Comparison of ENCODE assay signal across 8 mouse cellular contexts in genomic region chr11:75652942-75653684, GRCm38 (mm10). TPM values are rescaled to one million over a fixed set of nuclear protein-coding genes. Genes with fewer than 3 reads are reported as not detected.
A peak's percentile ranks its signal among the peaks of the same experiment; 100 is the strongest.
DNase-seq lines count a peak whose midpoint lies in the region; ATAC-seq and TF ChIP-seq lines count a peak whose summit lies in the region.

No protein-coding gene starts in this region.

- peak overlapping the region; percentile 86 for H3K4me2 ChIP-seq in forebrain, embryonic 11.5 days (ENCODE audit: low read depth, low read length, severe bottlenecking)
- peak overlapping the region; percentile 74 for H3K4me2 ChIP-seq in intestine, embryonic 14.5 days (ENCODE audit: low read length)
- peak overlapping the region; percentile 99 for H3K4me2 ChIP-seq in liver, postnatal 0 days (ENCODE audit: low read depth, low read length)

- TF ChIP-seq POLR2A in thymus, adult 2 months (IDR thresholded peaks at IDR 0.05; ENCODE audit: control insufficient read depth, extremely low read depth, insufficient read depth, low read length, poor library complexity), result no peak
- TF ChIP-seq POLR2A in small intestine, adult 2 months (IDR thresholded peaks at IDR 0.05; ENCODE audit: low read depth, low read length), result no peak

- WGBS in thymus, adult 2 months, result 38% methylated on average over 14 of the region's 14 CpGs
- 29% methylated on average over 14 of the region's 14 CpGs for WGBS in forebrain, embryonic 11.5 days
- WGBS in intestine, embryonic 14.5 days, result 35% methylated on average over 14 of the region's 14 CpGs
- WGBS in liver, postnatal 0 days (ENCODE audit: insufficient replicate concordance), result 23% methylated on average over 14 of the region's 14 CpGs
- 40% methylated on average over 14 of the region's 14 CpGs for WGBS in small intestine, adult 2 months

- no peak for TF ChIP-seq EP300 in liver, postnatal 0 days (IDR thresholded peaks at IDR 0.05; ENCODE audit: low read depth)

- no peak for TF ChIP-seq CTCF in thymus, adult 2 months (IDR thresholded peaks at IDR 0.05; ENCODE audit: borderline replicate concordance, control insufficient read depth, extremely low read depth, insufficient read depth, low read length, poor library complexity)
- TF ChIP-seq CTCF in liver, postnatal 0 days (IDR thresholded peaks at IDR 0.05; ENCODE audit: low read depth), result peak; percentile 50
- no peak for TF ChIP-seq CTCF in small intestine, adult 2 months (IDR thresholded peaks at IDR 0.05; ENCODE audit: extremely low read depth, insufficient read length, insufficient replicate concordance, low read depth, low read length)

- H3K9me3 ChIP-seq in forebrain, embryonic 11.5 days (ENCODE audit: control insufficient read depth, low read length), result no peaks in the 10 kb centered on the region
- H3K9me3 ChIP-seq in intestine, embryonic 14.5 days (ENCODE audit: control insufficient read depth, low read length), result no peaks in the 10 kb centered on the region
- H3K9me3 ChIP-seq in liver, postnatal 0 days (ENCODE audit: low read length), result no peaks in the 10 kb centered on the region

- peak overlapping the region; percentile 1; the same call in 1 of the 2 replicates for H3K4me3 ChIP-seq in thymus, adult 2 months (ENCODE audit: control insufficient read depth, insufficient read depth, low read length)
- no peak overlapping the region for H3K4me3 ChIP-seq in forebrain, embryonic 11.5 days (ENCODE audit: low read depth, low read length)
- peak overlapping the region; percentile 47 for H3K4me3 ChIP-seq in intestine, embryonic 14.5 days (ENCODE audit: low read depth, low read length)
- H3K4me3 ChIP-seq in liver, postnatal 0 days (ENCODE audit: low read depth, low read length), result peak overlapping the region; percentile 72
- H3K4me3 ChIP-seq in small intestine, adult 2 months (ENCODE audit: low read depth, low read length), result peak overlapping the region; percentile 71

- H3K27ac ChIP-seq in thymus, adult 2 months (ENCODE audit: control insufficient read depth, insufficient read depth, low read length), result peak overlapping the region; percentile 8; the same call in 1 of the 2 replicates
- H3K27ac ChIP-seq in forebrain, embryonic 11.5 days (ENCODE audit: low read depth, low read length), result no peak overlapping the region
- H3K27ac ChIP-seq in intestine, embryonic 14.5 days (ENCODE audit: low read depth), result peak overlapping the region; percentile 62; the same call in 1 of the 2 replicates
- peak overlapping the region; percentile 96 for H3K27ac ChIP-seq in liver, postnatal 0 days (ENCODE audit: low read depth)
- peak overlapping the region; percentile 90 for H3K27ac ChIP-seq in small intestine, adult 2 months (ENCODE audit: insufficient read depth, low read depth, low read length)

- peak; percentile 18 for DNase-seq in thymus, adult 2 months
- no peak for DNase-seq in thymus, postnatal 0 days (ENCODE audit: low spot score)
- DNase-seq in forebrain, embryonic 11.5 days (ENCODE audit: low spot score), result no peak
- peak; percentile 69 for DNase-seq in intestine, embryonic 14.5 days (ENCODE audit: low spot score)
- peak; percentile 53 for DNase-seq in liver, postnatal 0 days
- no peak for DNase-seq in gastrocnemius, postnatal 25 days
- DNase-seq in urinary bladder, adult 2 months (ENCODE audit: low spot score), result no peak

- no peak for ATAC-seq in forebrain, embryonic 11.5 days (replicated peaks; ENCODE audit: low FRiP score)
- no peak for ATAC-seq in intestine, embryonic 14.5 days (replicated peaks; ENCODE audit: low FRiP score, low TSS enrichment, low read depth)
- ATAC-seq in liver, postnatal 0 days, result no peak

- no peak overlapping the region for H3K9ac ChIP-seq in forebrain, embryonic 11.5 days (ENCODE audit: low read length)
- H3K9ac ChIP-seq in intestine, embryonic 14.5 days (ENCODE audit: low read length), result peak overlapping the region; percentile 43; the same call in 1 of the 2 replicates
- H3K9ac ChIP-seq in liver, postnatal 0 days (replicated peaks), result peak overlapping the region; percentile 90

- peaks cover 68% of the 10 kb centered on the region for H3K4me1 ChIP-seq in thymus, adult 2 months (replicated peaks; ENCODE audit: control insufficient read depth, insufficient read depth, low read length)
- H3K4me1 ChIP-seq in forebrain, embryonic 11.5 days (replicated peaks; ENCODE audit: control insufficient read depth, insufficient read depth, low read length), result peaks cover 23% of the 10 kb centered on the region
- peaks cover 38% of the 10 kb centered on the region for H3K4me1 ChIP-seq in intestine, embryonic 14.5 days (replicated peaks; ENCODE audit: control insufficient read depth, insufficient read depth, low read length)
- H3K4me1 ChIP-seq in liver, postnatal 0 days (ENCODE audit: insufficient read depth), result peaks cover 66% of the 10 kb centered on the region
- H3K4me1 ChIP-seq in small intestine, adult 2 months (ENCODE audit: control insufficient read depth, insufficient read depth, insufficient read length, low read length), result peaks cover 40% of the 10 kb centered on the region

- H3K36me3 ChIP-seq in thymus, adult 2 months (ENCODE audit: control insufficient read depth, insufficient read depth, low read length), result no peaks in the 10 kb centered on the region
- H3K36me3 ChIP-seq in forebrain, embryonic 11.5 days (ENCODE audit: control insufficient read depth, insufficient read depth, low read length), result no peaks in the 10 kb centered on the region
- H3K36me3 ChIP-seq in intestine, embryonic 14.5 days (ENCODE audit: control insufficient read depth, insufficient read depth, low read length), result 0 out of 2 replicates have a peak, but pooled peaks cover 9% of the 10 kb centered on the region
- peaks cover 14% of the 10 kb centered on the region for H3K36me3 ChIP-seq in liver, postnatal 0 days (replicated peaks; ENCODE audit: insufficient read depth, low read length)
- H3K36me3 ChIP-seq in small intestine, adult 2 months (ENCODE audit: control insufficient read depth, insufficient read depth, low read length), result 0 out of 2 replicates have a peak, but pooled peaks cover 2% of the 10 kb centered on the region

- no peaks in the 10 kb centered on the region for H3K27me3 ChIP-seq in thymus, adult 2 months (ENCODE audit: control insufficient read depth, insufficient read depth, low read length)
- peaks cover 19% of the 10 kb centered on the region for H3K27me3 ChIP-seq in forebrain, embryonic 11.5 days (ENCODE audit: control insufficient read depth, insufficient read depth, low read length)
- no peaks in the 10 kb centered on the region; the same call in 1 of the 2 replicates for H3K27me3 ChIP-seq in intestine, embryonic 14.5 days (replicated peaks; ENCODE audit: control insufficient read depth, insufficient read depth, low read length)
- no peaks in the 10 kb centered on the region for H3K27me3 ChIP-seq in liver, postnatal 0 days (ENCODE audit: insufficient read depth, low read length)
- no peaks in the 10 kb centered on the region for H3K27me3 ChIP-seq in small intestine, adult 2 months (ENCODE audit: control insufficient read depth, insufficient read depth, low read length)

RNA-seq across cellular contexts. Expression of gene Myo1c, which starts 2.8 kb away (rescaled TPM):
- polyA plus RNA-seq in thymus, adult 2 months (2012; rRNA removed), result 78.0 and 90.2 TPM in 2 replicates
- polyA plus RNA-seq in thymus, postnatal 0 days (2015; fragmentation: Nextera tagmentation; extraction: Ambion mirVana), result 16.1 and 19.0 TPM in 2 replicates
- 13.8 and 15.1 TPM in 2 replicates for polyA plus RNA-seq in forebrain, embryonic 11.5 days (2014; fragmentation: Nextera tagmentation; extraction: Ambion mirVana)
- polyA plus RNA-seq in intestine, embryonic 14.5 days (2014; fragmentation: Nextera tagmentation; extraction: Ambion mirVana), result 41.7 and 42.5 TPM in 2 replicates
- polyA plus RNA-seq in liver, postnatal 0 days (2015; fragmentation: Nextera tagmentation; extraction: Ambion mirVana), result 19.4 and 22.4 TPM in 2 replicates
- polyA plus RNA-seq in small intestine, adult 2 months (2012; rRNA removed), result 23.2 and 28.7 TPM in 2 replicates
- total RNA-seq in gastrocnemius, postnatal 25 days (2021), result 10 to 100 TPM; 43.0 to 44.3 TPM
- 126 and 135 TPM in 2 replicates for polyA plus RNA-seq in urinary bladder, adult 2 months (2012; rRNA removed)

RNA-seq across cellular contexts. Expression of gene Inpp5k, which starts 22.3 kb away (rescaled TPM):
- 149 and 164 TPM in 2 replicates for polyA plus RNA-seq in thymus, adult 2 months (2012; rRNA removed)
- polyA plus RNA-seq in thymus, postnatal 0 days (2015; fragmentation: Nextera tagmentation; extraction: Ambion mirVana), result 56.9 and 63.9 TPM in 2 replicates
- 20.8 and 24.6 TPM in 2 replicates for polyA plus RNA-seq in forebrain, embryonic 11.5 days (2014; fragmentation: Nextera tagmentation; extraction: Ambion mirVana)
- 23.7 and 25.1 TPM in 2 replicates for polyA plus RNA-seq in intestine, embryonic 14.5 days (2014; fragmentation: Nextera tagmentation; extraction: Ambion mirVana)
- polyA plus RNA-seq in liver, postnatal 0 days (2015; fragmentation: Nextera tagmentation; extraction: Ambion mirVana), result 16.7 TPM in 2 replicates
- polyA plus RNA-seq in small intestine, adult 2 months (2012; rRNA removed), result 14.3 and 35.3 TPM in 2 replicates
- total RNA-seq in gastrocnemius, postnatal 25 days (2021), result 10 to 100 TPM; 19.0 to 19.8 TPM
- polyA plus RNA-seq in urinary bladder, adult 2 months (2012; rRNA removed), result 61.9 and 68.7 TPM in 2 replicates

RNA-seq across cellular contexts. Expression of gene Crk, which starts 25.9 kb away (rescaled TPM):
- 46.7 and 85.4 TPM in 2 replicates for polyA plus RNA-seq in thymus, adult 2 months (2012; rRNA removed)
- 58.0 and 64.6 TPM in 2 replicates for polyA plus RNA-seq in thymus, postnatal 0 days (2015; fragmentation: Nextera tagmentation; extraction: Ambion mirVana)
- polyA plus RNA-seq in forebrain, embryonic 11.5 days (2014; fragmentation: Nextera tagmentation; extraction: Ambion mirVana), result 140 and 143 TPM in 2 replicates
- 101 and 106 TPM in 2 replicates for polyA plus RNA-seq in intestine, embryonic 14.5 days (2014; fragmentation: Nextera tagmentation; extraction: Ambion mirVana)
- 35.0 and 36.0 TPM in 2 replicates for polyA plus RNA-seq in liver, postnatal 0 days (2015; fragmentation: Nextera tagmentation; extraction: Ambion mirVana)
- polyA plus RNA-seq in small intestine, adult 2 months (2012; rRNA removed), result 71.4 and 111 TPM in 2 replicates
- 10 to 100 TPM; 39.7 to 44.7 TPM for total RNA-seq in gastrocnemius, postnatal 25 days (2021)
- polyA plus RNA-seq in urinary bladder, adult 2 months (2012; rRNA removed), result 84.0 and 86.6 TPM in 2 replicates

Comparison
In these comparisons a context has a peak if more than half of its experiments do, and no peak if none do; other contexts are left out.
1. DNase-seq: peak in thymus, adult 2 months (single experiment), intestine, embryonic 14.5 days (single experiment) and liver, postnatal 0 days (single experiment); none in thymus, postnatal 0 days (single experiment), forebrain, embryonic 11.5 days (single experiment), gastrocnemius, postnatal 25 days (single experiment) and urinary bladder, adult 2 months (single experiment).
2. Peak in every context shown above with its lines, with median percentiles within 50 percentile points of each other: H3K4me2 ChIP-seq.